Mouse (Mus musculus) fibroblast of lung, adult 2 months (primary cell): ENCODE data around the gene Olfr205.
"Not testable (repeated sequence)": the region's sequence is repeated elsewhere in the genome, so short reads cannot be mapped to it uniquely, and the experiment has no call there.

ENCODE experiments used
- DNase-seq: peaks from one replicate; pipeline ENCODE4 v3.0.0-alpha.2; 2011; ENCODE audit warnings: low read depth

The Olfr205 gene

DNA sequence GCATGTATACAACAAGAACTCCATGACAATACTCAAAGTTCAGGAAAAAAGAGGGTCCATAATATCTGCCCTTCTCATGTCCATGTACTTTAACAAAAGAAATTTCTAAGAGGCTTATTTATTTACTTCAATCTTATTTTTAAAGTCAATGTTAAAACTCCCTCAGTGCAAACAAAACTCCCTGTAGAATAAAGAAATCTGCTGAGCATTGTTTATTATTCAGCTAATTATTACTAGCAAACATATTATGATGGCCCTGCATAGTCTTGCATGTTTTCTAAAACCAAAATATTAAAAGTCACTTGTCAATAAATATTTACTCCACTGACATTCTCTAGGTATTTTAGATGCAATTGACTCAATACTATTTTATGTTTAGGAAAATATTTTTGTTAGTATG, at the start of gene Olfr205:
Gene Olfr205, minus strand, starts transcription at position 101 of the 400 bp plus-strand sequence.
- no peak for DNase-seq

- no peak for DNase-seq
Measured at GRCm38 (mm10) chr16:59363893-59364292, 33.0 kb upstream of the Olfr205 start, which contains the start of gene Olfr209. Gene Olfr209 (minus strand): TSS chr16:59363993.

DNA sequence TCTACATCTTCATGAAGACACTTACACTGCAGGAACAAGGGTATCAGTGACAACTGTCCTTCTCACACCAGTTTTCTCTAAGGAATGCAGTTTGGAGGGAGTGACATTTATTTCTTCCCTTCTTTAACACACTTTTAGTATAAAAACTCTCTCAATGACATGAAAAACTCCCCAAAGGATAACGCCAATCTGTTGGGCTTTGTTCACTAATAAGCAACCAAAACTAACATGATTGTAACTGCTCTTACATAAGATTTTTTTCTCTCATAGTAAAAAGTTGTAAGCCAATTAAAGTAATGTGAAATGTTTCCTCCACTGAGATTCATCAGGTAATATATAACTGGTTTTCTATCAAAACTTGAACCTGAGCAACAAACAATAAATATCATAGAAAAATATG, 18.2 kb upstream of the Olfr205 start, which contains the start of gene Olfr206:
Gene Olfr206, minus strand, starts transcription at position 101 of the 400 bp plus-strand sequence.
- no peak for DNase-seq

GRCm38 (mm10) chr16:59323262-59323661, 7.7 kb downstream of the Olfr205 start:
- DNase-seq, result not testable (repeated sequence)

DNA sequence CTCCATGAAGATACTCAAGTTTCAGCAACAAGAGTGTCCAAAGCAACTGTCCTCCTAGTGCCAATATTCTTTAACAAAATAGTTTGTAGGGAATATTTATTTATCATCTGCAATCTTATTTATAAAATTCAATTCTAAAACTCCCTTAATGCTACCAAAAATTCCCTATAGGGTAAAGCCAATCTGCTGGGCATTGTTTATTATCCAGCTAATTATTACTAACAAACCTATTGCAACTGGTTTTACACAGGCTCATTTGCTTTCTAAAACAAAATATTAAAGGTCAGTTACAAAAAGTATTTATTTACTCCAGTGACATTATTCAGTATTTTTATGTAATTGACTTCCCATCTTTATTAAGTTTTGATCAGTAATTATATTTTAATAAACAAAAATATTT, 12.8 kb downstream of the Olfr205 start, which contains the start of gene Olfr204:
Gene Olfr204, minus strand, starts transcription at position 101 of the 400 bp plus-strand sequence.
- no peak for DNase-seq

DNA sequence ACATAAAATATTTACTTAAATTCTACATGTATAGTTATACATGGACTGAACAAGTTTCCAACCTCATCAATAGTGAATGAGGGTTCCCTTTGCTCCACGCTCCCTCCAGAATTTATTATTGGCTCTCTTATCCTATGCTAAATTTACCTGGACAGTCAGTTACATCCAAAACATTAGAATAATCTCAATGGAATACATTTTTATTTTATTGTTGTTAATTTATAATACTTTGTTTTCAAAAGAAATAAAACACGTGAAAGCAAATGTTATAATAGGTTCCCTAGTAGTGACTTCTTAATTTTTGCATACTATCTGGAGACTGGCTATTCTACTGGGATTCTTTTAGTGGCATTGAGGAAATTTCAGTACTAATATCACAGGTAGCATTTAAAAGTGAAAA, 32.4 kb downstream of the Olfr205 start, which contains the start of gene Olfr203:
Gene Olfr203, plus strand, starts transcription at position 301 of the 400 bp plus-strand sequence.
- DNase-seq, result no peak

- DNase-seq, result not testable (repeated sequence)
Measured at GRCm38 (mm10) chr16:59287576-59287975, 43.4 kb downstream of the Olfr205 start.

DNA sequence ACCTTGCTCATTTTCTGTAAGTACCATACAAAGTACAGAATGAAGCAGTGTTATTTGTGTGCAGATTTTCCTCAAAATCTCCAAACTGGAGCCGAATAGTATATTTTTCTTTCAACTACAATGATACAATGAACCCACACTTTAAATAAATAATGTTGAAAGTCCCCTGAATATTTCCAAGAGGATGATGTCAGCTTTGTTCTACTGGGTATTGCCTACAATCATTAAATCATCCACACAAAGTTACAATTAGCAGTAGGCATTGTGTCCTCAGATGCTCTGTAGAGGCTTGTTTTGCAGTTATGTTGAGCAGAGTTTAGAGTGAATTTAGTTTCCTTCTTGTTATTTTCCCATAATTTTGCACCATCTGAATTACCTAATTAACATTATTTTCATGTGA, 44.2 kb downstream of the Olfr205 start, which contains the start of gene Olfr202:
Gene Olfr202, minus strand, starts transcription at position 101 of the 400 bp plus-strand sequence.
- DNase-seq, result no peak

GRCm38 (mm10) chr16:59283476-59283875, 47.5 kb downstream of the Olfr205 start:
- DNase-seq, result no peak

DNA sequence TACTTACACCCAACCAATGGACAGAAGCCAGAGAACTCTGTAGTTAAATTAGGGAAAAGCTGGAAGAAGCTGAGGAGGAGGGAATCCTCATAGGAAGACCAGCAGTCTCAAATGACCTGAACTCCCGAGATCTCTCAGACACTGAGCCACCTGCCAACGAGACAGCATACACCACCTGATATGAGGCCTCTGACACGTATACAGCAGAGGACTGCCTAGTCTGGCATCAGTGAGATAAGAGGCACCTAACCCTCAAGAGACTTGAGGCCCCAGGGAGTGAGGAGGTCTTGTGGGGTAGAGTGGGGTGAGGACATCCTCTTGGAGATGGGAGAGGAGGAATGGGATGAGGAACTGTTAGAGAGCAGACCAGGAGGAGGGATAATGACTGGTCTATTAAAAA, 50.4 kb downstream of the Olfr205 start:
- DNase-seq, result no peak
